Mouse (Mus musculus): Measurements from ENCODE around the gene Selenot.
"Not testable (repeated sequence)": the region's sequence is repeated elsewhere in the genome, so short reads cannot be mapped to it uniquely, and the experiment has no call there.

The Selenot gene

GRCm38 (mm10) chr3:58576137-58577066, at the start of gene Selenot:
TSS of gene Selenot (plus strand) at chr3:58576636.
- peak; percentile 97 for DNase-seq (ENCODE audit: low spot score)

DNA sequence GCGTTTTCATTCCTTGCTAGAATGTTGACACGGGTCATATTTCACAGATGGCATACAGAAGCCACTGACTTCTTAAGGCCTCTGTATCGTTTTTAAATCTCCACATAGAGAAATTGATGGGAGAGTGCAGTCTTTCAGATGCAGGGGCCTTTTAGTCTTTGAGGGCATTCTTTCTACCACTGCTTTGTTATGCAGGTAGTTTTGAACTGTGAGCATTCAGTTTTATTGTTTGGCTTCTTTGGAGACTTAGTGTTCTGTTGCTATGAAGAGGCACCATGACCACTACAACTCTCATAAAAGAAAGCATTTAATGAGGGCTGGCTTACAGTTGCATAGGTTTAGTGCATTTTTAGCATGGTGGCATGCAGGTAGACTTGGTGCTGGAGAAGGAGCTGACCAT, 39.9 kb upstream of the Selenot start:
- no peak for DNase-seq (ENCODE audit: low spot score)

GRCm38 (mm10) chr3:58552001-58552811, 24.2 kb upstream of the Selenot start:
- DNase-seq (ENCODE audit: low spot score): no peak

- no peak for DNase-seq (ENCODE audit: low spot score)
Measured at GRCm38 (mm10) chr3:58556649-58557048, 19.8 kb upstream of the Selenot start.

DNA sequence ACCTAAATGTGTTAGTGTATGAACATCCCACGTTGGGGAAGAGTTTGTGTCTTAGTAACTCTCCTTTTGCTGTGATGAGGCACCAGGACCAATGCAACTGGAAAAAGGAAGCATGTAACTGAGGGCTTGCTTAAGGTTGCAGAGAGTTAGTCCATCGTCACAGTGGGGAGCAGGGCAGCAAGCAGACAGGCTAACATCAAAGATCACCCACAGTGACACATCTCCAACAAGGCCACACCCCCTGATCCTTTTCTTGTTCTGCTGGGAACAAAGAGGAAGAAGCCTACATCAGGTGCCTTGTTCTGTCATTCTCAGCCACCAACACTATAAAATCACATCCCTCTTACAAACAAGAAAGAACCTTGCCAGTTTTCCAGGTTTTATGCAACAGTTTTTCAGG, 16.5 kb upstream of the Selenot start:
- DNase-seq (ENCODE audit: low spot score): no peak

DNA sequence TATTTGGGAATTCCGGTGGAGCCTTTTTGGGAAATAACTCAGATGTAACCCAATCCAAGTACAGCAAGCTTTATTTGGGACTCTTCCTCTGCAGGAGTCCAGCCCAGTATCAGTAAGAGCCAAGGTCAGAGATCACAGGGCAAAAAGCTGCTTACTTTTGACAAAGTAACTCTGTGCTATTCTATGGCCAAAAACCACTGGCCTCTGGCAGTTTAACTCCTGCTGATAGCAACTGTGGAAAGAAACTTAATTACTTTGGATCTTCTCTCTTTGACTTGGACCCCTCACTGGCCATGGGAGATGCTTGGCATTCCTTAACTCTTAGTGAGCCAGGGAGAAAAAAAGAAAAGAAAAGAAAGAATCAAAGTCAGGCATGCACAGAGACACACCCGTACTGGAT, 15.0 kb upstream of the Selenot start:
- no peak for DNase-seq (ENCODE audit: low spot score)

GRCm38 (mm10) chr3:58570821-58571220, 5.6 kb upstream of the Selenot start:
- DNase-seq (ENCODE audit: low spot score): no peak

- peak; percentile 52 for DNase-seq (ENCODE audit: low spot score)
Measured at GRCm38 (mm10) chr3:58577067-58577503, 649 bp downstream of the Selenot start.

GRCm38 (mm10) chr3:58577506-58578050, 1.1 kb downstream of the Selenot start:
- DNase-seq (ENCODE audit: low spot score): no peak

DNA sequence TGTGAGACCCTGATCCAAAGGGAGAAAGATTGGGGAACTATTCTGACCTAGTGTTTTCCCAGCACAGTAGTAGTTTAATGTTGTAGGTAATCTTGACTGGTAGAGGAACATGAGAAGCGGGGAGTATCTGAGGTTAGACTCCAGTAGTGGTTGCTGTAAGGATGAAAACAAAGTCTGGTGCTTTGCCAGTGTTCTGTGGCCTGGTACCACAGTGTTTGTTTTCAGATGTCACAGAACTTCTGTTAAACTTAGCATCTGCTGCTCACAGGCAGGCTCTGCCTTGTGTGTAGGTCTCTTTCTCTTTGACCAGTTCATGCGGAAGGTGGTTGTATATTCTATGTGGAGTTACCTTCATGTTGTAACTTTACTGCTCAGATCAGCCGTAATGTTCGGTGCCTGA, 5.1 kb downstream of the Selenot start:
- DNase-seq (ENCODE audit: low spot score): no peak

GRCm38 (mm10) chr3:58582297-58582696, 5.9 kb downstream of the Selenot start:
- DNase-seq (ENCODE audit: low spot score): no peak

DNA sequence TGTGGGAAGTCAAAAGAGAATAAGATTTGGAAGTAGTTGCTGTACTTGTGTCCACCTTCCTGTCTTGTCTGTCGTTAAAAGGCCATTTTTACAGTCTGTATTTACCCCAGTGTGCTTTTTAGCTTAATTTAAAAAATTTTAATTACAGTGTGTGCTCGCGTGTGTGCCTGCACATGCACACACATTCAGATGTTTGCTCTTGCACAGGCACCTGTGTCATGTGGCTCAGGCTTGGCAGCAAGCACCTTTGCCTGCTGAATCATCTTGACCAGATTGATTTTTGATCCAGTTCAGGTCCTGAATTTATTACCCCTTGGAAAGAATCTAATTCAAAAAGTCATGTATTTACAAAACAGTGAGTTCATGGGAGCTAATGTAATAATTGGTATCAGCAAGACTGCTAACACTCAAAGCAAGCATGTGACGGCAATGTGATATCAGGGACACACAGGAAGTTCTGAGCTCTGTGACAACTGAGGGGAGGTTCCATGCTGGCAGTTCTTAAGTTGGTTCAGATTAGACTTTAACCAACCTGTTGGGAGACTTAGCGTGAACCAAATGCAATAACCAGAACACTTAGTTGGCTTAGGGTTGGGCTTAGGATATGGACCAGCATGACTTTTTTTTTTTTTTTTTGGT, 6.5 kb downstream of the Selenot start:
- no peak for DNase-seq (ENCODE audit: low spot score)

DNA sequence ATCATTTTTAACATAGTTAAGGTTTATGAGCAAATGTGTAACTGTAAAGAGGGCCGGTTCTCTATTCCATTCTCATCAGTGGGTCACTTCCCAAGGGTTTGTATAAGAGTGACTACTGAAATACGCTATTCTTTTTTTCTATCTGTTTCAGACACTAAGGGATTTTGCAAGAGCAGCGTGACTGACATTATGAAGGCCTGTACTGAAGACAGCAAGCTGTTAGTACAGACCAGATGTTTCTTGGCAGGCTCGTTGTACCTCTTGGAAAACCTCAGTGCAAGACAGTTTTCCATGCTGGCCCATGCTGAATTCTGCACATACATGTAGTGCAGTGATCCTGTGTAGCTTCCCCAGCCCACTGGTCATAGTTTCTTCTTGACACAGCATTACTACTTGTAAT, 14.1 kb downstream of the Selenot start:
- not testable (repeated sequence) for DNase-seq (ENCODE audit: low spot score)

DNA sequence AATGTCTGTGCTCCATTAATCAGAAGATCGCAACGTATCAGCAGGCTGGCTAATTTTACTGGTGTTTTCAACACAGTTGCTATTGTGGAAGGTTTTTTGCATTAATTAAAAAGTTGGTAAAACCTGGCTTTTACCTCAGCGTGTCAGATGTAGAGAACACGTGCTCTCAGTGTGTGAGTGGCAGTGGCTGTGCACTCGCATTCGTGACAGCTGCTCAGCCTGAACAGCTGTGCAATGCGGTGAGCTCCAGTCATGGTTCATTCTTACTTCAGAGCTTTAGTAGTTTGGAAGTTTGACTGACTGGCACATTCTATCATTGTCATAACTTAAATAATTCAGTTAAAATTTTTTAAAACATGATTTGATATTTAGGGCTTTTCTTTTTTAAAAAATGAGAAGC, 16.2 kb downstream of the Selenot start:
- DNase-seq (ENCODE audit: low spot score): not testable (repeated sequence)

- DNase-seq (ENCODE audit: low spot score): no peak
Measured at GRCm38 (mm10) chr3:58593623-58594022, 17.2 kb downstream of the Selenot start.

DNA sequence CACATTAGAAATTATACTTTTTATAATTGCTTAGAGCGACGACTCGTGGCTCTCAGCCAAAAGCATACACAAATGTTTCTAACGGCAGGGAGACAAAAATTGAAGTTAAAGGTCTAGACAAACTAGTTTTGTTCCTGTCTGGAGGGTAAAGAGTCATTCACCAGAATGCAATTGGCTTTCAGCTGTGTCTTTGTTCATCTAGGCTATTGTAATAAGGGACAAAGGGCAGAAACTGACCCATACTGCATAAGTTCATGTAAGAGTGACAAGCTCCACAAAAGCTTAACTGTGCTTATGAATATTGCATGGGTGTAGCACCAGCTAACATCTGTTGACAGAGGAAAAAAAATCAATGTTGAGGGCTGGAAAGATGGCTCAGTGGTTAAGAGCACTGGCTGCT, 32.1 kb downstream of the Selenot start:
- no peak for DNase-seq (ENCODE audit: low spot score)

DNA sequence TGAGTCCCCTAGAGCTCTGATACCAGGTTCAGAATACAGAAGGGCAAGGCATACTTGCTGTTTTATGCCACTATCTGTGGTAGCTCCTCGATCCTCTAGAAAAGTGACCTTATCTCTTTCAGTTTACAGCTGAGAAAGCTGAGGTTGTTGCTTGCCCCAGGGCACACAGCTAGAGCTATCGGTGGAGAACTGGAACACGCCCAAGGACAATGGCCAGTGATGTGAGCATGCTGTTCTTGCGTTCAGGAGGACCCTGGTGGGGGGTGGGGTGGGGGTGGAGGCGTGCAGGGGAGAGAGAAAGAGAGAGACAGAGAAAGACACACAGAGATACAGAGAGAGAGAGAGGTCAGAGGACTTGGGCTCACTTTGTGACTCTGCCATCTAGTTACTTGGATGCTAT, 33.5 kb downstream of the Selenot start:
- DNase-seq (ENCODE audit: low spot score): no peak

- no peak for DNase-seq (ENCODE audit: low spot score)
Measured at GRCm38 (mm10) chr3:58621066-58621465, 44.6 kb downstream of the Selenot start.

DNA sequence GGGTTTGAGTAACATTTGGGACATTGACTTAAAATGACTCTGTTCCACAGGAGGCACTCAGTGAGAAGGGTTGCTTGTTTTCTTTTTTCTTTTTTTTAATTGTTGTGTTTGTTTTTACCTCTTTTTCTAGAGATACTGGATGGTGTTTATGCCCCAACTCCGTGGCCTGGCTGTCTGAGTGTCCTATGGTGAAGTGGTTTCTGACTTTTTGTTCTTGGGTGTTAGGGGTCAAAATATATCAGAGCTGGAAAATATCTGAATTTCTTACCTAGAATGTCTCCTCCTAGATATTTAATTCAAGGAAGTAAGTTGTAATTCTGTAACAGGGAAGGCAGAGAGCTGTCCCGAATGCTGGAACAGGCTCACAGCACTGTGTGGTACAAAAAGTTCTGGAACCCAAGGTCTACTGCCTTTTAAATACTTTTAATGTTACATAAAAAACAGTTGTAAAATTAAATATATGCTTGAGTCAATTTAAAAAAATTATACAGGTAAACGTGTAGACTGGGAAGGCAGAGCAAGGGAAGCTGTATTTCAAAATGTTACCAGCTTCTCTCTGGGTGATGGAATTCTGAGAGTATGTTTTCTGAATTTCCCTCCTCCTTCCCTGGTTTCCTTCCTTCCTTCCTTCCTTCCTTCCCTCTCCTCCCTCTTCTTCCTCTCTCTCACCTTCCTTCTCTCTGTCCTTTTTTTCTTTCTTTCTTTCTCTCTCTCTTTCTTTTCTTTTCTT, 46.4 kb downstream of the Selenot start:
- no peak for DNase-seq (ENCODE audit: low spot score)

GRCm38 (mm10) chr3:58624981-58625380, 48.5 kb downstream of the Selenot start:
- no peak for DNase-seq (ENCODE audit: low spot score)

GRCm38 (mm10) chr3:58631693-58632092, 55.3 kb downstream of the Selenot start:
- no peak for DNase-seq (ENCODE audit: low spot score)
